Mouse (Mus musculus): ENCODE results near the gene Hal.
"Not testable (repeated sequence)": the region's sequence is repeated elsewhere in the genome, so short reads cannot be mapped to it uniquely, and the experiment has no call there.

Hal gene

DNA sequence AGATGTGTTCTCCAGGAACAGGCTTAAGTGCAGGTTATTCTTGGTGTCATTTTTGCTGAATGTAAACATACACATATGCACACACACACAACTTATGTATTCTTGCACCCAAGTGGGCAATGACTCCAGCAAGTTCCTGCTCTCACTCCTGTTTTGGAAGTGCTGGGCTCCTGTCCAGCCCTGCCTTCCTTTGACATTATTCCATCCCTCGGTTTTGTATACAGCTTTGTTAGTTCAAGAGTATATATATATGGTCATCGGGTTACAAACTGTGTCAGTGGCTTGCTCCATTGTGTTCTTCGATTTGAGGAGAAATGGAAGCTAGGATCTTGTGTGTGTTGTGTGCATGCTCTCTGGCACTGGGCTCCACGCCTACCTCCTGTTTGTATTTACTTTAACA lies 29.6 kb downstream of the Hal start:
- no peak for DNase-seq

DNA sequence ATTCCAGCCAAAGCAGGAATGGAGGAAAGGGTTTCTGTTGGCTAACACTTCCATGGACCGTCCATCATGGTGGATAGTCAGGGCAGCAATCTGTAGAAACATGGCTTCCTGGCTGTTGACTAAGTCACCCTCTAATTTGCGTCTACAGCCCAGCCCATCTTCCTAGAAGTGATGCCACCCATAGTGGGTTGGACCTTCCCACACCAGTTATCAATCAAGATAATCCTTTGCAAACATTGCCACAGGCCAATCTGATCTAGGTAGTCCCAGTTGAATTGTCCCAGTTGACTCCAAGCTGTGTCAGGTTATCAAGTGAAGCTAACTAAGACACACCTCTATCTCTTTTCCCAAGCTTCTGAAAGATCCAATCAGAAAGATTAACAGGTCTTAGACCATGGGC lies 30.1 kb downstream of the Hal start:
- DNase-seq, result no peak

DNA sequence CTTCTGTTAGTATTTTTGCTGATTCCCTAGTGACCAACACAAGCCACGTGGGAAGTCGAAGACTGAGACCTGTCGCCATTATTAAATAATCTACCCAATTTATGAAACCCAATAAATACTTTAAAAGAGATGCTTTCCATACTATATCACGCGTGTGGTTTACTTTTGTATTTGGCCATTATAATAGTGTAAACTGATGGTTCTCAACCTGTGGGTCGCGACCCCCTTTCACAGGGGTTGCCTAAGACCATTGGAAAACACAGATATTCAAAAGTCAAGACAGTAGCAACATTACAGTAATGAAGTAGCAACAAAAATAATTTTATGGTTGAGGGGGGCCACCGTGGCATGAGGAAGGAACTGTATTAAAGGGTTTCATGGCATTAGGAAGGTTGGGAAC lies 30.6 kb downstream of the Hal start:
- no peak for DNase-seq

DNA sequence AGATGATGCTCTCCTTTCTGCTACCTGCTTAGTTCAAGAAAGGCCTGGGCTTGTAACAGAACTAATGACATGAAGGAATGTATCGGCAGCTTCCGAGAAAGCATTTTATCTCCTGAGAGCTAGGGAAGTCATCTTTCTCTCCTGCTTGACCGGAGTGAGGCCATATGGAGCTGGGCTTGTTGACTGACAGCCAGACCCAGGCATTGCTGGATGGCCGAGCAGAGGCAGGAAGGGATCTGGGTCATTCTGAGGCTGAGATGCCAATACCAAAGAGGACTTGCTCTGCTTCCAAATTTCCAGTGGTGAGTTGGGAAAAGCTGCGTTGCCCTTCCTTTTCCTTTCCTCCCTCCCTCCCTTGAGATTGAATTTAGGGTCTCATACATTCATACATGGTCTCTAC lies 31.2 kb downstream of the Hal start:
- DNase-seq, result no peak

DNA sequence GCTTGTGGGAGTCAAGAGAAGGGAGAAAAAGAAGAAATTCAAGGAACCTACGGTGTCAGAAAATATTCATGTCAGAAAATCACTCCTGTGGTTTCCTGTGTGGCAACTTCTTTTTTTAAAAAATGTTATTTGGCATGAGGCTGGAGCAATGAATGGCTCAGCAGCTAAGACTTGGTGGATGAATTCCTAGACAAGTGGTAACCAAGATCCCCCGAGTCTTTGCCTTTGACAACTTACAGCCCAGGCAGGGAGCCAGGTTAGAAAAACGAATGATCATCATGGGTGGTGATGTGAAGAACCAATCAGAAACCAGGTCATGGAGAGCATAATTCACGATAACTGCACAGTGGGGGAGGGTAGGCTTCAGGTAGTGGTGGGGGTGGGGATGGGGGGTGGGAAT lies 32.4 kb downstream of the Hal start:
- no peak for DNase-seq

DNA sequence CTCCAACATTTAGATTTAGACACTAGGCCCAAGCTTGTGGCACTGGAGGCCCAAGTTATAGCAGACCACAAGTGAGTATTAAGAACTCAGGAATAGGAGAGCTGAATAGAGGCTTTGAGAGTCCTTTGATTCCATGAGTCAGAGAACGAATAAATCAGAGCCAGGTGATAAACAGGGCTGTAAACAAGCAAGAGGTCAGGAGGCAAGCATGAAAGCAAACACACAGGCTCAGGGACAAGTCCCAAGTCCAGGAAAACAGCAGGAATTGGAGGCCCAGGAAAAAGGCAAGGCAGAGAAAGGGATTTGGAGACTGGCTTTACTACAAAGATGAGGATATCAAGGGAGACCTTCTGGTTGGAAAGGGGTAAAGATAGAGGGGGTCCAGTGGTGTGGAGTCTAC lies 36.8 kb downstream of the Hal start:
- DNase-seq, result no peak

DNA sequence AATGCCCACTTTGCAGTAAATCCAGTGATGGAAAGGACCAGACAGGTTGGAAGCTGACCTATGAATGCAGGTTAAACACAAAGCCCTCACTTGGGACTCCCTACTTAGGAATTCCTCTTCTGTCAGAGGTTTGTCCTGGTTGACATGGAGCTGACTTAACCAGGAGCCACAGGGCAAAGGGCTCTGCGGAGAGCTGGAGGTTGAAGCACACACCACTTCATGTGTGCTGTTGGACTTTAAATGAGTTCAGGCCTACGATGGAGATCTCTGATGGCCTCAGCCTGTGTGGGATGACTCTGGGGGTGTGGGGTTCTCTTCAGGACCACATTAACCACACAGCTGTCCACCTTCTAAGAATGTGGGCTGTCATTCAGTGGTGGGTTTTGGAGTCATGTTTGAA lies 49.7 kb downstream of the Hal start:
- DNase-seq, result no peak

DNA sequence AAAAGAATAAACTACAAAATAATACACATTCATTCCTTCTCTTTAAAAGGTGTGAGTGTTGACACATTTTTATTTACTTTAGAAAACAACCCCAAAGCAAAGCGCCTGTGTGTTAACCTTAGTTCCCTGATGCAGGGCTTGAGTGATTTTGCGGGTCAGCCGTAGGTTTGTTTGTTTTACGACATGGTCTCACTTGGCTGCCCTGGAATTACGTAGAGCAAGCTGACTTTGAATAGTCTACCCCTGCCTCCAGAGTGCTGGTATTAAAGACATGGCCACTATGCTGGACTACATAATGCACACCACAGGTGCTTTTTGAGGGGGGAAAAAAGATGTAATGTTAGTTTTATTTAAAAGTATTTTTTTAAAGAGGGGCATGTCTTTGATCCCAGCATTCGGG lies 50.2 kb downstream of the Hal start:
- no peak for DNase-seq

DNA sequence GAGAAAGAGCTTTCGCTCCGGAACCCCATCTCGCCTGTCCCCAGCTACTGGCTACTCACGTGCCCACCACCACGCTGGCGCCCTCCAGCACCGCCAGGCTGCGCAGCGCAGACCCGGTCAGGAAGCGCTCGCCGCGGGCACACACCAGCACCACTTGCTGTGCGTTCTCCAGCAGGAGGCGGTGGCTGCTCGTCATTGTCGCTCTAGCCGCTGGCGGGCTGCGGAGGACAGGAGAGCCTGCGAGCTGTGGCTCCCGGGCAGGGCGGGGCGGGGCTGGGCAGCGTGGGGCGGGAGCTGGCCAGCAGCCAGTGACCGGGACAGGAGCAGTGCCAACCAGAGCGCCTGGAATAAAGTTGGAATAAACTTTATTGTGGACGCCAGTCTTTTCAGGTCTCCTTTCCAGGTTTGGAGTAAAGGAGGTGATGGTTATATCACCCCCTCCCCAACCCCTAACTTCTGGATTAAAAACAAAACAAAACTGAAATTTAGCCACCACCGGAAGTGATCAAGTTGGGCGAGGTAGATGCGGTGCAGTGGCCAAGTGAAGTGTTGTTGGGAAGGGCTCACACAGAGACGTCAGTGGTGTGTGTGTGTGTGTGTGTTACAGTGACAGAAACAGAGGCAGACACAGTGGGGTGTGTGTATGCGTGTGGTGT lies 51.3 kb downstream of the Hal start, which contains the start of gene Amdhd1:
Amdhd1 (minus strand) TSS at position 259 of the 656 bp plus-strand sequence.
- DNase-seq, result peak; percentile 86 to 89

DNA sequence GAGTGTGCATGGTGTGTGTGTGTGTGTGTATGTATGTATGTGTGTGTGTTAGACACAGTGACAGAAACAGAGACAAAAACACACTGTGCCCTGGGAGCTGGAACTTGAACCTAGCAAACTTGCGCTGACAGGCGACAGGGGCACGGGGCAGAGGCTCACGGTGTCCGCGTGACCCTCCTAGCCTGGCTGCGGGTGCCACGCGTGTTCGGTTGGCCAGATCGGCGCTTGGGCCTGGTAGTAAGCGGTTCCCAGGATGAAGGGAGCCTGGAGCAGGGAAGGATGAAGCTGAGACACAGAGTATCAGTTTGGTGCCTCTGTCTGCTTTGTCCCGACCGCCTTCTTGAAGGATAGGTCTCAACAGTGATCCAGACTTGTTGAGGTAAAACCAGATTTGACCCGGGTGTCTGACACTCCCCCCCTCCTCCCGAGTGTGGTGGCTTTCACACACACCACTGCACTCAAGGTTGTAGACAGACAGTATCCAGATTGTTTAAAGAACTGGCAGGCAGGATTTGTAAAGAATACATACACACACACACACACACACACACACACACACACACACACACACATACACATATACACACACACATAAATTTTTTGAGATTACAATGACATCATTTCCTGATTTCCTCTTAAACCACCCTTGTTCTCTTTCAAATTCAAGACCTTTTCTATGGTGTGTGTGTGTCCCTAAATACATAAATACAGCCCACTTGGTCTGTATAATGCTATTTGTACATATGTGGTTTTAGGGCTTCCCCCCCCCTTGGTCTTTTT lies 52.1 kb downstream of the Hal start, which contains the start of gene Ccdc38:
Ccdc38 (plus strand) TSS at position 202 of the 780 bp plus-strand sequence.
- peak; percentile 35 to 39 for DNase-seq

DNA sequence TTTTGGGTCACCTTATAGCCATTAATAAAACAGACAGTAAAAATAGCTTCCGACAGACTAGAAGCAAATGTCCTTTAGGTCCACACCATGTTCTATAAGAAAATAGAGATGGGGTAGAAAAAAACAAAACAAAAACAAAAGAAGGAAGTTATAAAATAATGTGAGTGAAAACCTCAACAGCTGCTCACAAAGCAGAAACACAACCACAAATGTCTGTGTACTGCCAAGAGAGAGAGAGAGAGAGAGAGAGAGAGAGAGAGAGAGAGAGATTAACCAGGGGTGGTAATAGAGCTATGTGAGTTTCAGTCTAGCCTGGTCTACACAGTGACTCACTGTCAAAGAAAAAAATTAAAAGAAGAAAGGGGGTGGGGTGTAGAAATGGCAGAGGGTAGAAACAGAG lies 53.0 kb downstream of the Hal start:
- no peak for DNase-seq

DNA sequence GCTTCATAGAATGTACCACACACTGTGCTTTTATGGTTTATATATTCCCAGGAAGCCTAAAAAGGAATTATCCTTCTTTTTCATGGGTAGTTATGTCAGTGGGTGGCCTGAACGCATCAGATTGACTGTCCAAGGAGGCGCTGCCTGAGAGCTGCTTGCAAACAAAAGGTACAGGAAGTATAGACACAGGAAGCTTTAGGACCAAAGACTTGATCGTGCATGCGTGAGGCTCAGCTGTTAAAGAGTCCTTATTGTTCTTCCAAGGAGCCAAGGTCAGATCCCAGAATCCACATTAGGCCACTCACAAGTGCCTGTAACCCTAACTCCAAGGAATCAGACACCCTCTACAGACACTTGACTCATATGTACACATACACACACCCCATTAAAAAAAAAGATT lies 53.8 kb downstream of the Hal start:
- no peak for DNase-seq

DNA sequence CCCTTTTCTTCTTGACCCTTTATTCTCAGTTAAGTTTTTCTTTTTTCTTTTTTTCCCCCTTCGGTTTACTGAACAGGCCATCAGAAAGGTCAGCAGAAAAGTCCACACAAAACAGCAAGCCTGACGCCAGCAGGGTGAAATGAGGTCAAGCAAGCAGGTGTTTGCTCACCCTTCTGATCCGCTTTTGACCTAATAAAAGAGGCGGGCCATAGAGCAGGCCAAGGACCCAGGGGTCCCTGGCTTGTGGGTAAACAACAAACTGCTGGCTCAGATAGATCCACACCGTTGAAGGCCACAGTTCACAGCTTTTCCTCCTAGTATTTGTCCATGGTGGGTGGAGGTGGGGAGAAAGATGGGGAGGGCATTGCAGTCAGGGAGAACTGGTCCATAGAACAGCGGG lies 54.6 kb downstream of the Hal start:
- DNase-seq, result no peak

DNA sequence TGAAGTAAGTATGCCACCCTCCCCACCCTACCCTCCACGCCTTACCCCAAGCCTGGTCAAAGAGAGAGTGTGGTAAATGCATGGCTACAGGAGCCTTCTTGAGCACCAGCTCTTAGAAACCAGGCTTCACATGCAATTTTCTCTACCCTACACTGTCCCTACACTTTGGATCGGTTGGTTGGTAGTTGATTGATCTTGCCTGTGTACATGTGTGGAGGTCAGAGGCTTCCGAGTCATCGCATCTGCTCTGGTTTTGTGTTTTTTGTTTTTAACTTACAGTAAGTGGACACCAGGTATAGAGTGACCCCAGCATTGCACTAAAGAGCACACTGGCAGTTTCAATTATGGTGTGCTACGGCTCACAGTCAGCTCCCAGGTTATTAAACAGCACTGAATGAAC lies 55.6 kb downstream of the Hal start:
- no peak for DNase-seq

DNA sequence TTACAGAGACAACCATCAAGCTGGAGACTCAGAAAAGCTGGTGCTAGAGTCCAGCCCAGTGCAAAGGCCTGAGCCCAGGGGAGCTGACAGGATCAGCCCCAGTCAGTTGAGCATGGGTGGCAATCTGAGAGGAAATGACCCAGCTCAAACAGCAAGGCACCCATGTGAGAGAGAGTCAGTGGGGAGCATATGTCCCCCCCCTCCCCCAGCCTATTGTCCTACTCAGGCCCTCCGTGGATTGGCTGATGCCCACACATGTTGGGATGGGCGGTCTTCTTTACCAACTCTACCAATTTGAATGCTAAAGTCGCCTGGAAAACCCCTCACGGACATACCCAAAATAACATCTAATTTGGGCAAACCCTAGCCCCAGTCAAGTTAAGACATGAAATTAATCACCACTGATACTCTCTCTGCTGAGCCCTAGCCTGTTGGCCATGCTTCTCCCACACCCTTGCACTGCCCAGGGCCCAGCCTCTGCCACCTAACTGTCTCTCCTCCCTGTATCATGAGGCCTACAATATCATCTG lies 59.2 kb downstream of the Hal start:
- DNase-seq, result no peak

DNA sequence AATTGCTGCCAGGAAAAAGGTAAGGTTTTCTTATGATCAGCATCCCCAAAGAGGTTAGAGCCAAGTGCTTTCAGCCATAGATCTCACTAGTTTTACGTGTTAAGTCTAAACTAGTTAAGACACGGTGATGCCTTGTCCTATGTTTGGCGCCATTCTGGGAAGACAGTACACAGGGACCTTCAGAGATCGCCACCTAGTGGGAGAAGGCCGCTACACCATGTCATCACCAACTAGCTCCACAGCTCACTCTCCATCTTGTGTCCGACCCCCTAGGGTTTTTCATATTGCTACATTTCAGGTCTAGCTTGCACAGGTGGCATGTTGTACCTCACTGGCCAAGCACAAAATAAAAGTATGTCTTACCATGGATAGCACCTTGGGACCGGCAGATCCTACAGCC lies 60.4 kb downstream of the Hal start:
- peak; percentile 75 to 80 for DNase-seq

DNA sequence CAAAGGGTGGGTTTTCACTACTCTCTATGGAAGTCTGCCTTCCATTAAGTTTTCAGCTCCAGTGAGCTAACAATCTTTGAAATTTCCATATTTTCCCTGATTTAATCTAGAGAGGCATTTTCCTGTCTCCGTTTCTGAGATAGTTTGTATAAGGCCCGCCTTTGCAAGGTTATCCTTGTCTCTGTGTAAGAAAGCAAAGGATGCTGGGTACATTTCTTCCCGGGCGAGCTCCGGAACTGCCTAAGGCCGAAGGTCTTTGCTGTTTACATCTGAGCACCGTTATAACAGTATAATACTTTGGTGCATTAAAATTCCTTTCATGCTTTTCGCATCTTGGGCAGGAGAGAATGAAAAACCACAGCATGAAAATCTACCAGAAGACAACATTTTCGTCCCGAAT lies 61.3 kb downstream of the Hal start:
- DNase-seq, result no peak

DNA sequence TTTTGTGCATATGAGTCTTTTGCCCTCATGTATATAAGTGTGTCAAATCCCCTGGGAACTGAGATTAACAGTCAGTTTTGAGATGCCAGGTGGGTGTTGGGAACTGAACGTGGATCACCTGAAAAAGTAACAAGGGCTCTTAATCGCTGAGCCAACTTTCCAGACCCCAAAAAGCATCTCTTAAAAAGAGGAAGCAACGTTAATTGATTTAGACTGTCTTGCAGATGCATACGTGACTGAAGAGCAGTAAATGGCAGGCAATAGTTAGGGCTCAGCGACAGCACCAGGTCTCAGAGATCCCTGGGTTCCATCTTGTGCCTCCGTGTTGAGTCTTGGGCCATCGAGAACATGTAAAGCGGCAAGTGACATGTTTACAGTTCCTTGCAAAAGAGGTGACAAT lies 64.0 kb downstream of the Hal start:
- no peak for DNase-seq

DNA sequence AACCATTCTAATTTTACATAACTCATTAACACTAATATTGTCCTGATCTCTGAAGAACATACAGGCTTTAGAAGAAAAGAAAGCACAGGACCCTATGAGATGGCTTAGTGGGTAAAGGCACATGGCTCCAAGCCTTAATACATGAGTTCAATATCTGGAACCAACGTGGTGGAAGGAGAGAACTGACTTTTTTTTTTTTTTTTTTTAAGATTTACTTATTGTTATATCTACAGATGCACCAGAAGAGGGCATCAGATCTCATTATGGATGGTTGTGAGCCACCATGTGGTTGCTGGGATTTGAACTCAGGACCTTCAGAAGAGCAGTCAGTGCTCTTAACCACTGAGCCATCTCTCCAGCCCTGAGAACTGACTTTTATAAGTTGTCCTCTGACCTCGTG lies 69.4 kb downstream of the Hal start:
- not testable (repeated sequence) for DNase-seq

DNA sequence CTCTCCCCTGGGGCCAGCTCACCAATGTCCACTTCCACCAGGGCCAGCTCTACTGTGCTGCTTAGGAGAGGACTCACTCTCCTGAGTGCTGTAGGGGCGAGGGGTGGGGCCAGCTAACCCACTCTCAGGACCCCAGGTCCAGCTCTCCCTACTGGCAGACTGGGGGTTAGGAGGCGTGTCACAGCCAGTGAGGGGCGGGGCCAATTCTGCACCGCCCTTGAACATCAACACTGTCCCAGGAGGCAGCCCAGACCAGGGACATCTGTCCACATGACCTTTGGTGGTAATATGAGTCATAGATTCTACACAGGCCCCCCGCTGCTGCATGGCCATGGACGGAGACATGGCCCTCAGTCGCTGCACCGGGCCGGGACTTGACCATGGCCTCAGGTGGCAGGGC lies 71.2 kb downstream of the Hal start:
- no peak for DNase-seq

DNA sequence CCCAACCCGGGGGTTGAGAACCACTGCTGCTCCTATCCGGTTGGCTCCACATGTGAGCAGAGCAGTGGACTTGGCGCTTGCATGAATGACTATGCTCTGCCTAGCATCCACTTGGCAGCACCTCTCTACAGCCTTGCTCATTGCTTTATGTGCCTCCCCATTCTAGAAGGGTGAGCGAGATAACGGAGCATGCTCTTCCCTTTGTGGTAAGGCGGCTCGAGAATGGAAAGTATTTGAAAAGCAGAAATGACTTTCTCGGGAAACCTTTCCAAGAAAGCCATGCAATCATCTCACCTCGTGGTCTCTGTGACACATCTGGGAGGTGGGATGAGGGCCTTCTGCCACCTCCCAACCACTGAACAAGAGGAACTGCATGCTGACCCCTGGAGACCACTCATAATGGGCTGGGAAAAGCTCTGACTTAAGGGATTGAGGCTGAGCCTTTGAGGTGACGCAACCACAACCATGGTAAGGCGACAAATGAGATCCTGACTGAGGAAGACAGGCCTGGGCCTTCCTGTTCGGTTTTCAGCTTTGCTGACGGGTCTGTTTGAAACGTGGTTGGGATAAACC lies 76.0 kb downstream of the Hal start:
- no peak for DNase-seq

DNA sequence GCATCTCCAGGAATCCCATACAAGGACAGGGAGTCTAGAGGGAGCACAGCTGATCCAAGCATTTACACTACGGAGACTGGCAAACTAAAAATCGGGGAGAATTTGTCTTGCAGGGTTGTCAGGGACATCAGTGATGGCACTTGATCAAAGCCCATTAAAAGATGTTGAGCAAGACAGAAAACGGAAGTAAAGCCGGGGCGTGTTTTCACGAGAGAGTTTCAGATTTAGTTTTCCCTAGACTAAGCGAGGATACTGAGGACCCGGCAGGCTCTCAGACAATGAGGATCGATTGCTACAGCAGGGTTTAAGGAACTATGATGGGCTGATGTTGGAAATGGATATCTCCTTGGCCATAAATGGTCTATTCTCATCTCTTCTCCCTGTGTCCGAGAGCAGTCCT lies 78.5 kb downstream of the Hal start:
- DNase-seq, result no peak

DNA sequence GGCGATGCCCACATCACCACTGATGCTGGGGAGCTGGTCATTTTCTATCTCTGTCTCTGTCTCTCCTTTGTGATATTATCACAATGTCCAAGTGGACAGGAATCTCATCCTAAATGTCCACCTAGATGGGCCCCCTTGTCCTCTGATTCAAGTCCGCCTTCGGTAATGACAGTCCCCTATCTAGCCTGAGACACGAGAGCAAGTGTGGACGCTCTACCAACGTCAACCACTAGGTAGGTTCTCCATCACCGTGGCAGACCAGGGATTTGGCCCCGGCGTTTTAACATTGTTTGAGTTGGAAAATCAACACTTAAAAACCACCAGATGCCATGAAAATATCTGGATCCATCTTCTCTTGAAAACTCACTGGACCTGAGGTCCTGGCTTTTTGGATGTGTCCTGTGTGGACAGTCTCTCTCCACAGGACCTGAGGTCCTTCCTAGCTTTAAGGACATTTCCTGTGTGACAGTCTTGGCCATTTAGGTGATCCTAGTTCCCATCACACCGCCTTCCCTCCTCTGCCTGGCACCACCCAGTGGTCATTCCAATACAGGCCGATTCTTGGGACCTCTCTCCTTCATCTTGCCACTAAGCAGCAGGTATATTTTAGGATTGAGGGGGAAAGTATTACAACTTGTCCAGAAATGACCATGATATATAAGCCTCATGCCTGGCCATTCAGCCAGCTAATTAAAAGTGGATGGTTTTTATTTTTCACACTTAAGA lies 79.4 kb downstream of the Hal start:
- DNase-seq, result no peak
